Mouse (Mus musculus): ENCODE measurements around the gene 1700001K19Rik. TPM values are rescaled to one million over a fixed set of nuclear protein-coding genes. Genes with fewer than 3 reads are reported as not detected.

1700001K19Rik gene
- polyA plus RNA-seq, 1 experiment from 2014 or later = 0.27 TPM

DNA sequence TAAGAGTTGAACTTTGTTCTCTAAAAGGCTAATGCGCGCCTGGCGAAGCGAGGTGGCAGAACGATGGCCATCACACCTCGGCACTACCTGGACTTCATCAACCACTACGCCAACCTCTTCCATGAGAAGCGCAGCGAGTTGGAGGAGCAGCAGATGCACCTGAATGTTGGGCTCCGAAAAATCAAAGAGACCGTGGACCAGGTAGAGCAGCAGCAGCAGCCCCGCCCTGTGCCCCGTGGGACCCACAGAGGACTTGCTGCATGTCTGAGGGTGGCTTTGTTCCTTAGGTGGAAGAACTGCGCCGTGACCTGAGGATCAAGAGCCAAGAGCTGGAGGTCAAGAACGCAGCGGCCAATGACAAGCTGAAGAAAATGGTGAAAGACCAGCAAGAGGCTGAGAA lies 31.0 kb downstream of the 1700001K19Rik start:
- Histone ChIP-seq H3K27me3 (ENCODE audit: control insufficient read depth, insufficient read depth, low read length) (no peaks in the 10 kb centered on the region), H3K27ac (ENCODE audit: low read depth, low read length) (no peak overlapping the region), H3K36me3 (ENCODE audit: control insufficient read depth, insufficient read depth, low read length) (peaks cover 41% of the 10 kb centered on the region), H3K4me1 (replicated peaks; ENCODE audit: control insufficient read depth, insufficient read depth, low read length) (no peaks in the 10 kb centered on the region), H3K9ac (ENCODE audit: low read length) (no peak overlapping the region), H3K9me3 (ENCODE audit: control insufficient read depth, low read length) (no peaks in the 10 kb centered on the region), H3K4me3 (ENCODE audit: low read depth, low read length) (no peak overlapping the region), H3K4me2 (ENCODE audit: low read depth, low read length, severe bottlenecking) (no peak overlapping the region)
- ATAC-seq (replicated peaks; ENCODE audit: low FRiP score) (no peak), DNase-seq (ENCODE audit: low spot score) (no peak)
- 97% methylated on average over 17 of the region's 17 CpGs for WGBS

GRCm38 (mm10) chr12:110650241-110650641 lies 32.2 kb downstream of the 1700001K19Rik start:
- no peak overlapping the region for H3K4me2 ChIP-seq (ENCODE audit: low read depth, low read length, severe bottlenecking)
- no peak overlapping the region for H3K27ac ChIP-seq (ENCODE audit: low read depth, low read length)
- H3K9me3 ChIP-seq (ENCODE audit: control insufficient read depth, low read length) = no peaks in the 10 kb centered on the region
- no peaks in the 10 kb centered on the region for H3K27me3 ChIP-seq (ENCODE audit: control insufficient read depth, insufficient read depth, low read length)
- no peak overlapping the region for H3K9ac ChIP-seq (ENCODE audit: low read length)
- no peak for ATAC-seq (replicated peaks; ENCODE audit: low FRiP score)
- peaks cover 47% of the 10 kb centered on the region for H3K36me3 ChIP-seq (ENCODE audit: control insufficient read depth, insufficient read depth, low read length)
- H3K4me3 ChIP-seq (ENCODE audit: low read depth, low read length) = no peak overlapping the region
- no peaks in the 10 kb centered on the region for H3K4me1 ChIP-seq (replicated peaks; ENCODE audit: control insufficient read depth, insufficient read depth, low read length)
- DNase-seq (ENCODE audit: low spot score) = no peak
- WGBS = 86% methylated on average over 8 of the region's 8 CpGs

GRCm38 (mm10) chr12:110637507-110638114 lies 44.8 kb downstream of the 1700001K19Rik start:
- no peak overlapping the region for H3K4me3 ChIP-seq (ENCODE audit: low read depth, low read length)
- no peaks in the 10 kb centered on the region for H3K9me3 ChIP-seq (ENCODE audit: control insufficient read depth, low read length)
- H3K36me3 ChIP-seq (ENCODE audit: control insufficient read depth, insufficient read depth, low read length) = peaks cover 50% of the 10 kb centered on the region
- 94% methylated on average over 13 of the region's 13 CpGs for WGBS
- no peaks in the 10 kb centered on the region for H3K4me1 ChIP-seq (replicated peaks; ENCODE audit: control insufficient read depth, insufficient read depth, low read length)
- ATAC-seq (replicated peaks; ENCODE audit: low FRiP score) (no peak), DNase-seq (ENCODE audit: low spot score) (no peak)
- H3K4me2 ChIP-seq (ENCODE audit: low read depth, low read length, severe bottlenecking) = no peak overlapping the region
- H3K27me3 ChIP-seq (ENCODE audit: control insufficient read depth, insufficient read depth, low read length) = no peaks in the 10 kb centered on the region
- no peak overlapping the region for H3K27ac ChIP-seq (ENCODE audit: low read depth, low read length)
- H3K9ac ChIP-seq (ENCODE audit: low read length) = no peak overlapping the region

DNA sequence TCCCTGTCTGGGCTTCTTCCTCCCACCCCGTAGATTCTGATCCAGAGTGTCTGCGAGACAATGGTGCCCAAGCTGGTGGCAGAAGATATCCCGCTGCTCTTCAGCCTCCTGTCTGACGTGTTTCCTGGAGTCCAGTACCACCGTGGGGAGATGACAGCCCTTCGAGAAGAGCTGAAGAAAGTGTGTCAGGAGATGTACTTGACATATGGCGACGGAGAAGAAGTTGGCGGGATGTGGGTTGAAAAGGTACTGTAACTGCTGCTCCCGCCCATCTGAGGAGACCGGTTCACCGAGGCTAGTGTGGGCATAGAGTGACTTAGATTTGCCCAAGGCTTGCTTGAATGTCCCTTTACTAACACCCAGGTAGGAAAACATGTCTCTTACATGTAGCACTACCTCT lies 46.1 kb downstream of the 1700001K19Rik start:
- Histone ChIP-seq H3K4me2 (ENCODE audit: low read depth, low read length, severe bottlenecking) (no peak overlapping the region), H3K9me3 (ENCODE audit: control insufficient read depth, low read length) (no peaks in the 10 kb centered on the region), H3K27ac (ENCODE audit: low read depth, low read length) (no peak overlapping the region), H3K36me3 (ENCODE audit: control insufficient read depth, insufficient read depth, low read length) (peaks cover 53% of the 10 kb centered on the region), H3K4me1 (replicated peaks; ENCODE audit: control insufficient read depth, insufficient read depth, low read length) (no peaks in the 10 kb centered on the region), H3K9ac (ENCODE audit: low read length) (no peak overlapping the region), H3K4me3 (ENCODE audit: low read depth, low read length) (no peak overlapping the region), H3K27me3 (ENCODE audit: control insufficient read depth, insufficient read depth, low read length) (no peaks in the 10 kb centered on the region)
- DNase-seq (ENCODE audit: low spot score) = no peak
- 98% methylated on average over 12 of the region's 12 CpGs for WGBS
- no peak for ATAC-seq (replicated peaks; ENCODE audit: low FRiP score)

DNA sequence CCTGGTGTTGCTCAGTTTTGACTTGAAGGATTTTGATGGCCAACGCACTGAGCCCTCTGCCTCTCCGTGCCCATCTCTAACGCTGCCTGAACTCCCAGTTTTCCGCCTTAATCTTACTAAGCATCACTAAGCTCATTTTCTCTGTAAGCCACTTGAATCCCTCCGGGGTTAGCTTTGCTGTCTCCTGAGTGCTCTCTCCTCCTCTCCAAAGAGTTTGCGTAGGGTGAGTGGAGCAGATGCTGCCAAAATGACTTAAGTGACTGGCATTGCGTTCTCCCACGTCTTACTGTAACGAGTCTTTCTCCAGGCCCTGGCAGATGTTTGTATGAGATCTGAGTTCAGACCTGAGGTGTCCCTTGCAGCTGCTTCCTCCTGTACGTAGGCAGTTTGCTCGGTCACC lies 52.4 kb downstream of the 1700001K19Rik start:
- 94% methylated on average over 11 of the region's 11 CpGs for WGBS
- Histone ChIP-seq H3K27me3 (ENCODE audit: control insufficient read depth, insufficient read depth, low read length) (no peaks in the 10 kb centered on the region), H3K4me3 (ENCODE audit: low read depth, low read length) (no peak overlapping the region), H3K9ac (ENCODE audit: low read length) (no peak overlapping the region), H3K4me2 (ENCODE audit: low read depth, low read length, severe bottlenecking) (no peak overlapping the region), H3K36me3 (ENCODE audit: control insufficient read depth, insufficient read depth, low read length) (peaks cover 58% of the 10 kb centered on the region), H3K4me1 (replicated peaks; ENCODE audit: control insufficient read depth, insufficient read depth, low read length) (no peaks in the 10 kb centered on the region), H3K27ac (ENCODE audit: low read depth, low read length) (no peak overlapping the region), H3K9me3 (ENCODE audit: control insufficient read depth, low read length) (no peaks in the 10 kb centered on the region)
- no peak for DNase-seq (ENCODE audit: low spot score)
- ATAC-seq (replicated peaks; ENCODE audit: low FRiP score) = no peak

Small RNAs within 50 kb of the gene (microRNA-seq; reads per million reads assigned to microRNA genes)
- not detected for gene Gm27299 (ENCODE audit: insufficient number of aligned reads)

Other genes with a start within 250 kb of the 1700001K19Rik start
- 163 TPM in 2 replicates for gene Ppp2r5c, start 235.5 kb downstream of the 1700001K19Rik start, polyA plus RNA-seq (2014; fragmentation: Nextera tagmentation; extraction: Ambion mirVana)
- gene Dync1h1, start 81.2 kb downstream of the 1700001K19Rik start, polyA plus RNA-seq (2014; fragmentation: Nextera tagmentation; extraction: Ambion mirVana) = 90.8 and 96.9 TPM in 2 replicates
- 1,424 and 1,481 TPM in 2 replicates for gene Hsp90aa1, start 20.1 kb upstream of the 1700001K19Rik start, polyA plus RNA-seq (2014; fragmentation: Nextera tagmentation; extraction: Ambion mirVana)
- gene Wdr20, start 55.3 kb upstream of the 1700001K19Rik start, polyA plus RNA-seq (2014; fragmentation: Nextera tagmentation; extraction: Ambion mirVana) = 25.2 and 30.4 TPM in 2 replicates
- 12.5 and 14.1 TPM in 2 replicates for gene Mok, start 158.3 kb upstream of the 1700001K19Rik start, polyA plus RNA-seq (2014; fragmentation: Nextera tagmentation; extraction: Ambion mirVana)
- gene Zfp839, start 167.6 kb upstream of the 1700001K19Rik start, polyA plus RNA-seq (2014; fragmentation: Nextera tagmentation; extraction: Ambion mirVana) = 3.4 and 4.6 TPM in 2 replicates
- gene Cinp, start 206.5 kb upstream of the 1700001K19Rik start, polyA plus RNA-seq (2014; fragmentation: Nextera tagmentation; extraction: Ambion mirVana) = 92.7 and 96.0 TPM in 2 replicates
- gene Tecpr2, start 206.6 kb upstream of the 1700001K19Rik start, polyA plus RNA-seq (2014; fragmentation: Nextera tagmentation; extraction: Ambion mirVana) = 6.0 and 6.6 TPM in 2 replicates

Measured in forebrain, embryonic 11.5 days (tissue).